8 mouse cellular contexts compared by ENCODE assay signal in genomic region chr11:76622152-76622565, GRCm38 (mm10). TPM values are rescaled to one million over a fixed set of nuclear protein-coding genes. Genes with fewer than 3 reads are reported as not detected.
DNase-seq lines count a peak whose midpoint lies in the region; ATAC-seq and TF ChIP-seq lines count a peak whose summit lies in the region.

Abr (minus strand) TSS chr11:76622314.

- 0 out of 2 replicates have a peak within 1 kb of the TSS, but pooled peaks have one; percentile 8 for H3K27ac ChIP-seq in bone marrow, adult 2 months (ENCODE audit: control insufficient read depth, insufficient read depth, low read depth, low read length, poor library complexity)

- intact Hi-C loops in left cerebral cortex, postnatal 36 days (cut with DNase I), result no loop called here

- H3K36me3 ChIP-seq in erythroblast, embryonic 14.5 days (ENCODE audit: control insufficient read depth), result no peaks in the 10 kb centered on the region

- TF ChIP-seq CTCF in bone marrow, adult 2 months (IDR thresholded peaks at IDR 0.05; ENCODE audit: control insufficient read depth, insufficient read depth, low read length), result no peak

- H3K27me3 ChIP-seq in erythroblast, embryonic 14.5 days (ENCODE audit: control insufficient read depth), result peaks cover 49% of the 10 kb centered on the region

- no peak for ATAC-seq in erythroblast, adult 5-6 weeks (replicated peaks; ENCODE audit: low FRiP score, poor library complexity, severe bottlenecking)

- TF ChIP-seq POLR2A in bone marrow, adult 2 months (IDR thresholded peaks at IDR 0.05; ENCODE audit: borderline replicate concordance, control insufficient read depth, low read depth, low read length), result no peak

- no peaks in the 10 kb centered on the region; the same call in 1 of the 2 replicates for H3K9me3 ChIP-seq in erythroblast, embryonic 14.5 days (ENCODE audit: control insufficient read depth, low read length)

- peak within 1 kb of the TSS; percentile 35 for H3K4me3 ChIP-seq in erythroblast, embryonic 14.5 days (replicated peaks)
- H3K4me3 ChIP-seq in bone marrow, adult 2 months (replicated peaks; ENCODE audit: control insufficient read depth, low read depth, low read length), result peak within 1 kb of the TSS; percentile 57

- no peaks in the 10 kb centered on the region; the same call in 1 of the 2 replicates for H3K4me1 ChIP-seq in erythroblast, embryonic 14.5 days (ENCODE audit: control insufficient read depth)
- H3K4me1 ChIP-seq in bone marrow, adult 2 months (ENCODE audit: control insufficient read depth, insufficient read depth, low read length), result no peaks in the 10 kb centered on the region

- WGBS in bone marrow, adult 2 months, result under 1% methylated on average over 31 of the region's 31 CpGs

- no peak for DNase-seq in gastrocnemius, postnatal 25 days
- peak; percentile 15 for DNase-seq in induced T-regulatory cell, adult 2 months (ENCODE audit: low read depth)
- DNase-seq in left cerebral cortex, postnatal 36 days (ENCODE audit: low spot score in 2 of 2), result peak; percentile 9 to 10
- peak; percentile 63 for DNase-seq in mesoderm, embryonic 11.5 days (ENCODE audit: low read depth, low spot score)
- peak; percentile 24 to 67 for DNase-seq in spleen, postnatal 4 days (ENCODE audit: low spot score in 2 of 2)

RNA-seq across cellular contexts. Expression of gene Abr, which starts in this region (rescaled TPM):
- polyA plus RNA-seq in erythroblast, embryonic 14.5 days (2012), result 0.03 and 0.04 TPM in 2 replicates
- 7.5 and 7.9 TPM in 2 replicates for total RNA-seq in erythroblast, adult 5-6 weeks (2015; ENCODE audit: low replicate concordance)
- 14.9 and 15.8 TPM in 2 replicates for total RNA-seq in erythroblast, adult 5-6 weeks (2017; ENCODE audit: low replicate concordance)
- polyA plus RNA-seq in bone marrow, adult 2 months (2011; ENCODE audit: insufficient read depth, insufficient read length, low replicate concordance, missing spikeins), result 19.4 and 43.0 TPM in 2 replicates
- total RNA-seq in gastrocnemius, postnatal 25 days (2021), result 10 to 100 TPM; 11.3 to 11.6 TPM
- total RNA-seq in left cerebral cortex, postnatal 36 days (2021), result 100 to 1,000 TPM; 439 to 452 TPM

Comparison
In these comparisons a context has a peak if more than half of its experiments do, and no peak if none do; other contexts are left out.
1. RNA of gene Abr (total RNA-seq): 439 to 452 TPM in left cerebral cortex, postnatal 36 days; 7.5 to 15.8 TPM in erythroblast, adult 5-6 weeks and 11.3 to 11.6 TPM in gastrocnemius, postnatal 25 days; every median in the first group is over 10 times any median in the second.
2. RNA of gene Abr (polyA plus RNA-seq): 19.4 to 43.0 TPM in bone marrow, adult 2 months; 0.03 to 0.04 TPM in erythroblast, embryonic 14.5 days; every median in the first group is over 10 times any median in the second.